ENCODE assay signal across 8 mouse cellular contexts in the genomic region with DNA sequence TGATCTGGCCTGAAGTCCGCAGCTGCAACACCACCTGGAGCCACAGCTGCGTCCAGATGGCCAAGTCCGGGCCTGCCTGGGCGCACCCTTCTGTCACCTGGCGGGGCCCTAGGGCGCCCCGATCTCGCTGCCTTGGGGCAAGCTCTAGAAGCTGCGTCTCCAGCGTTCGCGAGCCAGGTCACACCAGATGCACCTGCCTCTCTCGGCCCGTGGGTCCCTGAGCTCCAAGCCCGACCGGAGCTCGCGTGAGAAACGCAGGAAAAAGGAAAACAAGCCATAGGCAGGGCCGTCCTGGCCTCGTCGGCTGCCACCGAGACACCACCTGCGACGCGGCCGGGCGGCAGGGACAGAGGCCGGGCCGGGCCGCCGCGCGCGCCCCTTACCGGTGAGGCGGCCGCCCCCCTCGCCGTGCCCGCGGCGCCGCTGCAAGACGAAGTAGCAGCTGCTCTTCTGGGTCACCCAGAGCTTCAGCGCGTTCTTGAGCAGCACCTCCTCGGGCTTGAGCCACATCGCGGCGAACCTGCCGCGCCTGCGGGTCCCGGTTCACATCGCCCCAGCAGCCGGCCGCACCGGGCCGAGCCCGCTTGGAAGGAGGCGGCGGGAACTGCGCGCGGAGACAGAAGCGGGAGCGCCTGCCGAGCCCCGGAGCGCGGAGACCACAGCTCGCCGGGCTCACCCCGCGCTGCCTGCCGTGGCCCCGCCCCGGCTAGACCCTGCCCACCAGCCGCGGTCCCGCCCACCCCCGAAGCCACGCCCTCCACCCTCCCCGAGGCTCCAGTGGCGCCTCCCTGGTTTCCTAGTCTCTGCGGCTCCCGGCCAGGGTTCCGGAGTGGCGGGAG. TPM values are rescaled to one million over a fixed set of nuclear protein-coding genes. Genes with fewer than 3 reads are reported as not detected.
DNase-seq lines count a peak whose midpoint lies in the region; ATAC-seq lines count a peak whose summit lies in the region.

A gene (minus strand): TSS at position 699 of the 839 bp plus-strand sequence.

- WGBS in heart, embryonic 13.5 days = under 1% methylated on average over 88 of the region's 90 CpGs
- WGBS in liver, embryonic 13.5 days (ENCODE audit: insufficient replicate concordance) = under 1% methylated on average over 84 of the region's 90 CpGs
- under 1% methylated on average over 89 of the region's 90 CpGs for WGBS in stomach, embryonic 15.5 days

- H3K9ac ChIP-seq in heart, embryonic 13.5 days = peak within 1 kb of the TSS; percentile 91
- peak within 1 kb of the TSS; percentile 85 for H3K9ac ChIP-seq in liver, embryonic 13.5 days
- peak within 1 kb of the TSS; percentile 66 for H3K9ac ChIP-seq in stomach, embryonic 15.5 days

- H3K27ac ChIP-seq in heart, embryonic 13.5 days (replicated peaks) = peak within 1 kb of the TSS; percentile 87
- H3K27ac ChIP-seq in liver, embryonic 13.5 days = peak within 1 kb of the TSS; percentile 61
- H3K27ac ChIP-seq in stomach, embryonic 15.5 days = peak within 1 kb of the TSS; percentile 93

- peak within 1 kb of the TSS; percentile 100 for H3K4me2 ChIP-seq in heart, embryonic 13.5 days
- peak within 1 kb of the TSS; percentile 99 for H3K4me2 ChIP-seq in liver, embryonic 13.5 days
- H3K4me2 ChIP-seq in stomach, embryonic 15.5 days = peak within 1 kb of the TSS; percentile 94

- DNase-seq in c-Kit-negative CD71-positive TER-119-positive erythroid progenitor cells, embryonic 14.5 days (ENCODE audit: low read depth, low spot score) = peak; percentile 64
- DNase-seq in fibroblast of lung, adult 2 months (ENCODE audit: low read depth) = peak; percentile 44
- peak; percentile 96 for DNase-seq in kidney, postnatal 10 days
- peak; percentile 68 for DNase-seq in liver, embryonic 13.5 days
- peak; percentile 92 for DNase-seq in neural tube, embryonic 10.5 days (ENCODE audit: extremely low spot score, low spot score)

- H3K4me1 ChIP-seq in heart, embryonic 13.5 days = peaks cover 32% of the 10 kb centered on the region
- peaks cover 48% of the 10 kb centered on the region for H3K4me1 ChIP-seq in liver, embryonic 13.5 days (replicated peaks)
- peaks cover 10% of the 10 kb centered on the region; the same call in 1 of the 2 replicates for H3K4me1 ChIP-seq in stomach, embryonic 15.5 days

- H3K27me3 ChIP-seq in heart, embryonic 13.5 days (replicated peaks) = 0 out of 2 replicates have a peak, but pooled peaks cover 4% of the 10 kb centered on the region
- H3K27me3 ChIP-seq in liver, embryonic 13.5 days = no peaks in the 10 kb centered on the region
- no peaks in the 10 kb centered on the region for H3K27me3 ChIP-seq in stomach, embryonic 15.5 days (replicated peaks)

- 0 out of 2 replicates have a peak, but pooled peaks cover 4% of the 10 kb centered on the region for H3K9me3 ChIP-seq in heart, embryonic 13.5 days
- no peaks in the 10 kb centered on the region for H3K9me3 ChIP-seq in liver, embryonic 13.5 days (replicated peaks)
- H3K9me3 ChIP-seq in stomach, embryonic 15.5 days = no peaks in the 10 kb centered on the region

- ATAC-seq in CD4-positive, CD25-positive, alpha-beta regulatory T cell, adult 4 months = peak; percentile 94
- peak; percentile 95 for ATAC-seq in heart, embryonic 13.5 days (ENCODE audit: extremely low read depth, insufficient number of reproducible peaks, low FRiP score, low TSS enrichment)
- peak; percentile 92 for ATAC-seq in liver, embryonic 13.5 days (ENCODE audit: low read depth)
- ATAC-seq in stomach, embryonic 15.5 days (ENCODE audit: insufficient read depth, low FRiP score, low read depth) = peak; percentile 96

- H3K4me3 ChIP-seq in heart, embryonic 13.5 days = peak within 1 kb of the TSS; percentile 84
- H3K4me3 ChIP-seq in liver, embryonic 13.5 days (replicated peaks) = peak within 1 kb of the TSS; percentile 84
- peak within 1 kb of the TSS; percentile 80 for H3K4me3 ChIP-seq in stomach, embryonic 15.5 days (replicated peaks)

- H3K36me3 ChIP-seq in heart, embryonic 13.5 days = 0 out of 2 replicates have a peak, but pooled peaks cover 4% of the 10 kb centered on the region
- no peaks in the 10 kb centered on the region; the same call in 1 of the 2 replicates for H3K36me3 ChIP-seq in liver, embryonic 13.5 days
- no peaks in the 10 kb centered on the region for H3K36me3 ChIP-seq in stomach, embryonic 15.5 days

RNA-seq across cellular contexts. Expression of the gene that starts here (rescaled TPM):
- 1 to 10 TPM; 2.3 to 2.8 TPM for polyA plus RNA-seq in CD4-positive, CD25-positive, alpha-beta regulatory T cell, adult 4 months (2017; shearing (Covaris generic))
- 11.5 and 11.7 TPM in 2 replicates for polyA plus RNA-seq in heart, embryonic 13.5 days (2015; fragmentation: Nextera tagmentation; extraction: Ambion mirVana)
- 2.7 and 3.0 TPM in 2 replicates for polyA plus RNA-seq in liver, embryonic 13.5 days (2015; fragmentation: Nextera tagmentation; extraction: Ambion mirVana)
- 11.7 and 12.5 TPM in 2 replicates for polyA plus RNA-seq in stomach, embryonic 15.5 days (2015; fragmentation: Nextera tagmentation; extraction: Ambion mirVana)

Comparison
In these comparisons a context has a peak if more than half of its experiments do, and no peak if none do; other contexts are left out.
1. Peak in every context shown above with its lines: DNase-seq, ATAC-seq, H3K4me3 ChIP-seq and H3K27ac ChIP-seq.
2. DNase-seq: peak in every context shown above with its lines; median percentile 96 in kidney, postnatal 10 days; 92 in neural tube, embryonic 10.5 days; 68 in liver, embryonic 13.5 days; 64 in c-Kit-negative CD71-positive TER-119-positive erythroid progenitor cells, embryonic 14.5 days; 44 in fibroblast of lung, adult 2 months.